Mouse (Mus musculus) heart, embryonic 12.5 days (tissue): Measurements from ENCODE around the gene Pgs1. TPM values are rescaled to one million over a fixed set of nuclear protein-coding genes. Genes with fewer than 3 reads are reported as not detected.

Experiments
- ATAC-seq: fragments of 200-750 bp; cut with Nextera tagmentation; 2 replicates; pipeline ENCODE4 v1.8.0; 2017; ENCODE audit warnings: moderate TSS enrichment, moderate library complexity; ENCODE audit not compliant: insufficient number of reproducible peaks, low FRiP score
- H3K27ac ChIP-seq: fragments of 300-500 bp; sonication (generic); 2 replicates; pipeline ENCODE4 v1.5.1; 2016; ENCODE audit warnings: mild to moderate bottlenecking, moderate library complexity; ENCODE audit not compliant: poor library complexity, severe bottlenecking
- H3K27me3 ChIP-seq: fragments of 300-500 bp; sonication (generic); replicated peaks from 2 replicates; pipeline ENCODE4 v1.6.1; 2016; ENCODE audit warnings: mild to moderate bottlenecking, moderate library complexity
- H3K36me3 ChIP-seq: fragments of 300-500 bp; sonication (generic); 2 replicates; pipeline ENCODE4 v1.6.1; 2016; ENCODE audit warnings: mild to moderate bottlenecking, moderate library complexity
- H3K4me1 ChIP-seq: fragments of 300-500 bp; sonication (generic); replicated peaks from 2 replicates; pipeline ENCODE4 v1.6.1; 2016; ENCODE audit warnings: mild to moderate bottlenecking
- H3K4me2 ChIP-seq: fragments of 300-500 bp; sonication (generic); 2 replicates; pipeline ENCODE4 v1.6.1; 2016; ENCODE audit warnings: mild to moderate bottlenecking, moderate library complexity
- H3K4me3 ChIP-seq: fragments of 300-500 bp; sonication (generic); 2 replicates; pipeline ENCODE4 v1.5.1; 2016; ENCODE audit warnings: mild to moderate bottlenecking
- H3K9ac ChIP-seq: fragments of 300-500 bp; sonication (generic); 2 replicates; pipeline ENCODE4 v1.6.1; 2016; ENCODE audit warnings: mild to moderate bottlenecking, moderate library complexity
- H3K9me3 ChIP-seq: fragments of 300-500 bp; sonication (generic); replicated peaks from 2 replicates; pipeline ENCODE4 v1.6.1; 2016; ENCODE audit warnings: mild to moderate bottlenecking, moderate library complexity
- WGBS: fragments of 180-500 bp; shearing (Covaris S2); methylation state at CpG from one replicate; pipeline ENCODE4 v1.1.7; 2016; 5-methylcytosine and 5-hydroxymethylcytosine counted together
- polyA plus RNA-seq: library from polyadenylated mRNA; unstranded; fragments of >200 nt; fragmentation: Nextera tagmentation; extraction: Ambion mirVana; gene quantifications from 2 replicates; pipeline ENCODE4 v1.2.1, GENCODE M21; 2016

Gene Pgs1
- 28.9 and 29.6 TPM in 2 replicates for polyA plus RNA-seq

- H3K9ac ChIP-seq = peak within 1 kb of the TSS; percentile 96
- H3K27me3 ChIP-seq = no peaks in the 10 kb centered on the region
- H3K9me3 ChIP-seq = no peaks in the 10 kb centered on the region
- WGBS = 7% methylated on average over 51 of the region's 51 CpGs
- H3K4me1 ChIP-seq = peaks cover 38% of the 10 kb centered on the region
- ATAC-seq = peak; percentile 84
- peak within 1 kb of the TSS; percentile 100 for H3K4me3 ChIP-seq
- H3K27ac ChIP-seq = peak within 1 kb of the TSS; percentile 63
- H3K36me3 ChIP-seq = no peaks in the 10 kb centered on the region
- peak within 1 kb of the TSS; percentile 92 for H3K4me2 ChIP-seq
These were observed at the start of gene Pgs1 for GRCm38 (mm10) chr11:117986126-117987031. Gene Pgs1 (plus strand): TSS chr11:117986292.

GRCm38 (mm10) chr11:117939004-117939730, 46.9 kb upstream of the Pgs1 start:
- peaks cover 63% of the 10 kb centered on the region for H3K4me1 ChIP-seq
- H3K9ac ChIP-seq = no peak overlapping the region
- peak overlapping the region; percentile 22; the same call in 1 of the 2 replicates for H3K4me2 ChIP-seq

GRCm38 (mm10) chr11:117939741-117940285, 46.3 kb upstream of the Pgs1 start:
- 5% methylated on average over 7 of the region's 7 CpGs for WGBS
- ATAC-seq = peak; percentile 84
- peak overlapping the region; percentile 69 for H3K27ac ChIP-seq
- H3K4me2 ChIP-seq = peak overlapping the region; percentile 22
- peaks cover 56% of the 10 kb centered on the region for H3K4me1 ChIP-seq
- H3K9ac ChIP-seq = no peak overlapping the region
- no peaks in the 10 kb centered on the region for H3K9me3 ChIP-seq
- no peak overlapping the region for H3K4me3 ChIP-seq
- peaks cover 6% of the 10 kb centered on the region; the same call in 1 of the 2 replicates for H3K27me3 ChIP-seq
- no peaks in the 10 kb centered on the region for H3K36me3 ChIP-seq

More at GRCm38 (mm10) chr11:117939004-117939730, 46.9 kb upstream of the Pgs1 start:
- 57% methylated on average over 4 of the region's 4 CpGs for WGBS
- H3K36me3 ChIP-seq = no peaks in the 10 kb centered on the region
- H3K27me3 ChIP-seq = peaks cover 10% of the 10 kb centered on the region; the same call in 1 of the 2 replicates
- no peak for ATAC-seq
- no peaks in the 10 kb centered on the region for H3K9me3 ChIP-seq
- H3K27ac ChIP-seq = peak overlapping the region; percentile 69; the same call in 1 of the 2 replicates
- no peak overlapping the region for H3K4me3 ChIP-seq

- ATAC-seq = no peak
- H3K9ac ChIP-seq = no peak overlapping the region
- peaks cover 46% of the 10 kb centered on the region for H3K4me1 ChIP-seq
- 86% methylated on average over 6 of the region's 6 CpGs for WGBS
- no peaks in the 10 kb centered on the region for H3K36me3 ChIP-seq
- no peaks in the 10 kb centered on the region for H3K9me3 ChIP-seq
- H3K27me3 ChIP-seq = no peaks in the 10 kb centered on the region
- no peak overlapping the region for H3K4me2 ChIP-seq
- no peak overlapping the region for H3K4me3 ChIP-seq
- no peak overlapping the region for H3K27ac ChIP-seq
These were observed 45.2 kb upstream of the Pgs1 start for GRCm38 (mm10) chr11:117940881-117941280.

GRCm38 (mm10) chr11:117941325-117941834, 44.7 kb upstream of the Pgs1 start:
- WGBS = 80% methylated on average over 8 of the region's 8 CpGs
- Histone ChIP-seq H3K9ac (no peak overlapping the region), H3K4me1 (peaks cover 41% of the 10 kb centered on the region), H3K27me3 (no peaks in the 10 kb centered on the region), H3K4me2 (no peak overlapping the region), H3K27ac (no peak overlapping the region), H3K9me3 (no peaks in the 10 kb centered on the region), H3K36me3 (no peaks in the 10 kb centered on the region), H3K4me3 (no peak overlapping the region)
- no peak for ATAC-seq

GRCm38 (mm10) chr11:117941848-117942247, 44.2 kb upstream of the Pgs1 start:
- H3K4me2 ChIP-seq = no peak overlapping the region
- H3K4me1 ChIP-seq = peaks cover 36% of the 10 kb centered on the region
- no peak overlapping the region for H3K27ac ChIP-seq
- no peaks in the 10 kb centered on the region for H3K9me3 ChIP-seq
- ATAC-seq = no peak
- no peaks in the 10 kb centered on the region for H3K36me3 ChIP-seq
- H3K4me3 ChIP-seq = no peak overlapping the region
- WGBS = 14% methylated on average over 4 of the region's 4 CpGs
- H3K9ac ChIP-seq = no peak overlapping the region
- peaks cover under 1% of the 10 kb centered on the region; the same call in 1 of the 2 replicates for H3K27me3 ChIP-seq

- WGBS = 77% methylated on average over 11 of the region's 11 CpGs
- no peak overlapping the region for H3K27ac ChIP-seq
- no peaks in the 10 kb centered on the region for H3K9me3 ChIP-seq
- peaks cover 6% of the 10 kb centered on the region; the same call in 1 of the 2 replicates for H3K27me3 ChIP-seq
- no peak overlapping the region for H3K4me3 ChIP-seq
- no peak overlapping the region for H3K9ac ChIP-seq
- no peak overlapping the region for H3K4me2 ChIP-seq
- H3K36me3 ChIP-seq = no peaks in the 10 kb centered on the region
- ATAC-seq = no peak
- peaks cover 20% of the 10 kb centered on the region for H3K4me1 ChIP-seq
These were observed 39.7 kb upstream of the Pgs1 start for GRCm38 (mm10) chr11:117946195-117946979.

- WGBS = 73% methylated on average over 10 of the region's 10 CpGs
- ATAC-seq = no peak
- Histone ChIP-seq H3K27ac (no peak overlapping the region), H3K27me3 (peaks cover 11% of the 10 kb centered on the region; the same call in 1 of the 2 replicates), H3K36me3 (no peaks in the 10 kb centered on the region), H3K9ac (no peak overlapping the region), H3K4me1 (peaks cover 20% of the 10 kb centered on the region), H3K4me2 (no peak overlapping the region), H3K4me3 (no peak overlapping the region), H3K9me3 (no peaks in the 10 kb centered on the region)
These were observed 39.1 kb upstream of the Pgs1 start for GRCm38 (mm10) chr11:117946996-117947419.

- Histone ChIP-seq H3K36me3 (no peaks in the 10 kb centered on the region), H3K9me3 (no peaks in the 10 kb centered on the region), H3K27ac (peak overlapping the region; percentile 30), H3K9ac (peak overlapping the region; percentile 60), H3K4me1 (peaks cover 28% of the 10 kb centered on the region), H3K4me2 (peak overlapping the region; percentile 74), H3K27me3 (peaks cover 11% of the 10 kb centered on the region; the same call in 1 of the 2 replicates), H3K4me3 (peak overlapping the region; percentile 39)
- ATAC-seq = peak; percentile 81
- 1% methylated on average over 49 of the region's 49 CpGs for WGBS
These were observed 36.5 kb upstream of the Pgs1 start for GRCm38 (mm10) chr11:117949392-117950091.
